Mouse (Mus musculus) thymus, postnatal 10 days (tissue): ENCODE data around the gene Dlgap4.

Experiments used
- DNase-seq, 2 experiments: peaks; one replicate each; pipeline ENCODE4 v3.0.0; 2021; ENCODE audit warnings: low spot score in 2 of 2

Dlgap4 gene

DNA sequence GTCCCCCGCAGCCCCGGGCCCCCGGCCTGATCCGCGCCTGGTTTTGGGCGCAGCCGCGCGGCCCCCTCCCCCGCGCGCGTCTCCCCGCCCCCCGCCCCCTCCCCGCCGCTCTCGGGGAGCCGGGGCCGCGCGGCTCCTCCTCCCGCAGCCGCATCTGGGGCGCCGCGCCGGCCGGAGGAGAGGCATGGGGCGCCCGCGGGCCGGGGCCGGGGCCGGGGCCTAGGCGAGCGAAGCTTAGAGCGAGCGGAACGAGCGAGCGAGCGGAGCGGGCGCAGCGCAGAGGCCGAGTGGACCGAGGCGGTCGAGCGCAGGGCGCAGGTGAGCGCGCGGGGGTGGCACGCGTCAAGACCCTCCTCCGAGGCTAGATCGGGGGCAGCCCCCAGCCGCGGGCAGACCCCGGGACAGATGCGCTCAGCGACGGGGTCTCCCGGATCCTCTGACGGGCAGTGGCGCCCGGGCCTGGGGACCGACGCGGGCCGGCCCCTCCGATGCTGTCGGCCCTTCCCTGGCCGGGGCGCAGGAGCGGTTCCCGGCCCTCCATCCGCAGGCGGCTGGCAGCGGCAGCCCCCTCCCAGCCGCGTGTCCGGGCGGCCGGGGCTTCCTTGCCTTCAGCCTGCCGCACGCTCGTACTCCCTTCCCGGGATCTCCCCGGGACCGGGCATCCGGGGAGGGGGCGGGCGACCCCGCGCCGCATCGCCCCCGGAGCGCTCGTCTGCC is at the start of gene Dlgap4:
TSS of gene Dlgap4 (plus strand) at position 165 of the 717 bp plus-strand sequence.
- DNase-seq: peak in 1 of 2 experiments; percentile 5

DNA sequence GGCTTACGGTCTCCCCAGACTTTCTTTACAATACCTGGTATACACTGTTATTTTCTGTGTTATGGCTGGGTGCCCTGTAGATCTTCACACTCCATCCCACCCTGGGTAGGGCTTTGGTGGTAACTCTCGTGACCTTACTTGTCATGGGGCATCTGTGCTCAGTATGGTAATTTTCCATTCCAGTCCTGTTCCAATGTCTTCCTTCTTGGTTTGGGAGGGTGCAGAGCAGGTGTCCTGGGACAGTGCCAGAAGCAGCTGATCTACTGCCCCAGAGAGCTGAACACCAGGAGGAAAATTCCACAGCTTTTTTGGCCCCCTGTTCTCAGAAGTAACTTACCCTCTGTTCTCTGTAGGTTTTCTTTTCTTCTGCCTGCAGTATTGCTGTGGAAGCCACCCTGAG is 47.0 kb upstream of the Dlgap4 start:
- DNase-seq: no peak

DNA sequence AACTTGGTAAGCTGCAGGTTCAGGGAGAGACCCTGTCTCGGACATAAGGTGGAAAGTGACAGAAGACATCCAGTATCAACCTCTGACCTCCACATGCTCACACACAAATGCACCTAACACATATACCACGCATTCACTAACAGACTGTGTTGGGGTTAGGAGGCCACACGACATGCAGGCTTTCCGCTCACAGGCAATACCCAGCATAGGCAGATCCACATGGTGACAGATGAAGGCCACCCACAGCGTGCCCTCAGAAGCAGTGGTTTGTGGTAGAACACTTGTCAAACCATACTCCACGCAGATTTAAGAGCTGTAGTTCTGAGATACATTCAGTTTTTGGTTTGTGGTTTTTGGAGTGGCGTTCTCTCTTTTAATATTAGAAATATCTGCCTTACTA is 44.9 kb upstream of the Dlgap4 start:
- DNase-seq: no peak

DNA sequence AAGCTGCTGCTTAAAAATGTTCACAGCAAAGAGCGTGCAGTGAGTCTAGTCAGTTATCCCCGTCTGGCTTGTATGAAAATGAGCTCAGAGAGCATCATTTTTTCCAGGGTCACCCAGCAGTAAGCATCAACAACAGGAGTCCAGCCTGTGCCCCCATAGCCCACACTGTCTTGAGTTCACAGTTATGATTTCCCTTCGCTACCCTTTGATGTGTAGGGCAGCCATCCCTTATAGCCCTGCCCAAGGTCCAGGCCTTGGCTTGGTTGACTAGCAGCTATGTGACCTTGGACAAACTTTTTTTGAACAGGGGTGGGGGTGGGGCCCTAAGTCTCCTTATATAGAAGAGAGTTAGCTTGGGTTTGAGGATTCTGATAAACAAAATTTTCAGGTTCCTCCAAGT is 44.2 kb upstream of the Dlgap4 start:
- no peak for DNase-seq

DNA sequence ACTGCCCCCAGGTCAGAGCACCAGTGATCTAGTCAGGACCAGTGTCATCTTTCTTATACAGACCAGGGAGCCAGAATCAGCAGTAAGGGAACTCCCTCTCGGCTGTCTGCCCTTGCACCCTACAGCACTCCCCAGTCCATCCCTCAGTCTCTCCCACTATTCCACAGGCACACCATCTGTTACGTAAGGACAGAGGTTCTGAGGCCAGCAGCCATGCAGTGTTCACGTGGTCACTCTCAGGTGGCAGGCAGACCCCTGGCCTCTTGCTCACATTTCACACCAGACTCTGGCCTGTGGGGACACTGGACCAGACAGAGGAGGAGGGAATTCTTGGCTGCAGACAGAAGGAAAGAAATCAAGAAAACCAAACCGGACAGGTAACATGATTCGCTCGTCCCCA is 42.0 kb upstream of the Dlgap4 start:
- DNase-seq: no peak

DNA sequence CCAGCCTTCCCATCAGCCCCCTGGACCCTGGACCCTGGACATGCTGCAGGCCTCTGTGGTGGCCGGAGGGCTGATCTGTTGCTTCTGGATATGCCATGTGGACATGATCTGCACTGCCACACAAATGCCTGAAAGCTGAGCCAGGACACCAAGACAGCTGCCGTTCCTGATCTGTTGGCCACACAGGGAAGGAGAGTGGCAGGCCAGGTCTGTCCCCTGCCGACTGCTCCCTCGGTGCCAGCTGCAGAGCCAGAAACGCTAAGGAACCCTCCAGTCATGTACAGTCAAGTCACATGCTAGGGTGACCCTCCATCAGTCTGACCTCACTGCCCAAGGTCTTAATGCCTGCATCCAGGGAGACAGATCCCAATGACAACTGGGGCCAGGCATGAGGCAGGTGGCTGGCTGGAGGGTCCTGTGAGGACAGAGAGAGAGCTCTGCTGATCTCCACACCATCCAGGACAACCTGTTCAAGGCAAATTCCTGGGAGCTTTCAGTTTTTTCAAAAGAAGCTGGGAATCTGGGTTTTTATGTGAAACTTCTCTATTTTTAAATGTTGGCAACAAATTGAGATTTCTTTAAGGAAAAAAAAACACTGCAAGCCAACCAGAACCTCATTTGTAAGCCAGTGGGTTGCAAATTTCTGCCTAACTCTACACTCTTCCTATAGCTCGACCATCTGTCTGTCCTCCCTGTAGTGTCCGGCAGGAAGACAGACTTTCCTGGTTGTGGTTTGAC is 36.5 kb upstream of the Dlgap4 start:
- no peak for DNase-seq

DNA sequence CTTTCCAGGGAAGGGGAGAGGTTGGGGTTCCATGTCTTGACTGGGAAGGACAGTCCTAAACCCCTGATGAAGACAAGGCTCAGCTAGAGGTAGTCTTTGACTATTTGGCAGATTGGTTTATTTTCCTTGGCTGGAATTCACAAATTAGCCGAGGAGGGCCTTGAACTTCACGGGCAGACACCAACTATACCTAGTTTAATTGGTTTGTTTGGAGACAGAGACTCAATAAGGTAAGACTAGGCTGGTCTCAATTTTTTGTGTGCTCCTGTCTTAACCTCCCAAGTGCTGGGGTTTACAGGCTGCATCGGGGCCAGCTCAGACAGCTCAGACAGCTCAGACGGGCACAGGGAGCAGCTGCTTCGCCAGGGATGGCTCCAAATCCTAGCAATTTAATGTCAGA is 33.0 kb upstream of the Dlgap4 start:
- no peak for DNase-seq

DNA sequence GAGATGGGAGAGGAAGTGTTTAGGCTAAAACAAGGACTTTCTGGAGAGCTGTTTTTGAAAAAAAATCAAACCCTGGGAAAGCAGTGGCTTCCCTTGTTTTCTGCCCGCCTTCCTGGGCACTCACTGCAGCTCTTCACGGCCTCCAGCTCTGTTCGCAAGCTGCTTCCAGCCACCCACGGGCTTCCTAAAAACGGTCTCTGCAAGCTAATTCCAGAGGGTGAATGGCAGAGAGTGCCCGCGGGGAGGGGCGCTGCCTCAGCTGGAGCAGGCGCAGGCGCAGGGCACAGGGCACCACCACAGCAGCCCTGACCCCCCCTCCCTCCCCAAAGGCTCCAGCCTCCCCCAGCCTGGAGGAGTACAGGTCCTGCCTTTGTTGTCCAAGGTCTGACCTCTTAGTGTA is 32.3 kb upstream of the Dlgap4 start:
- DNase-seq: no peak

DNA sequence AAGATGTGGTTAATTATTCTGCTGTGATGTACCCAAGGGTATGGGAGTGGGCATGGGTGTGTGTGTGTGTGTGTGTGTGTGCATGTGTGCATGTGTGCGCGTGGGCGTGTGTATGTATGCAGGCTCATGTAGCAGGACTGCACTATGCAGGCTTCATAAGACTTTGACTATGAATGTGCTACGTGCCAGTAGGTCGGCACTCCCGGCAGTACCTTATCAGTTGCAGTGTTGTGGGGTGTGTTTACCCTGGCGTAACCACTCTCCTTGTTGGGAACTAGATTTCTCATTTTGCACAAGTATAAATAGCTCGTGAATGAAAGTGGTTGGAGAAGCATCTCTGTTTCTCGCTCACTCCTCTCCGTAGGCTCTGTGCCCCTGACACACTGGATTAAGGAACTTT is 30.6 kb upstream of the Dlgap4 start:
- no peak for DNase-seq

DNA sequence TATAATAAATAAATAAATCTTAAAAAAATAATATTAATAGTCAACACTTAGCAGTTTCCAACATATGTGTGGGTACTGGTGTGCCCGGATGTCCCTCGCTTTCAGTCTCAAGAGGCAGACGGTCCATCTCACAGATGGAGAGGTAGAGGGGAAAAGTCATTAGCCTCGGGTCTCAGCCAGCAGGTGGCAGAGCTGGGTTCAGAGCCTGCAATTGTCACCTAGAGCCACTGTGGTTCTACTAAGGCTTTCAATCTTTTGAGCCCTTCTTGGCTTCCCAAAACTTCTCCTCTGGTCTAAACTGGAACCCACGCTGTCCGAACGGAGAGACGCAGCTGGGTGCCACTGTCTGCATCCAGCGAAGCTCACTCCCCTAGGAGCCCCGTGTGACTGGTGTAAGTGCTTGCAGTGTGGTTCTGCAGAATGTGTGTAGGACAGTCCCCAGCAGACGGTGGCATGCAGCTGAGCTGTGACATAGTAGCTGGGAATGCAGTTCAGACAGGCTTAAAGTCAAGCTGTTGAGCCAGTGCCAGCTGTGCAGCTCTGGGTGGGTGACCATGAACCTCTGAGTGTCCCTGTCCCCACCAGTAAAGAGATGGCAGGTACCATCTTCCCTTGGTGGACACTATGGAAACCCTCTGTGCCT is 29.2 kb upstream of the Dlgap4 start:
- DNase-seq: peak in 1 of 2 experiments; percentile 25

DNA sequence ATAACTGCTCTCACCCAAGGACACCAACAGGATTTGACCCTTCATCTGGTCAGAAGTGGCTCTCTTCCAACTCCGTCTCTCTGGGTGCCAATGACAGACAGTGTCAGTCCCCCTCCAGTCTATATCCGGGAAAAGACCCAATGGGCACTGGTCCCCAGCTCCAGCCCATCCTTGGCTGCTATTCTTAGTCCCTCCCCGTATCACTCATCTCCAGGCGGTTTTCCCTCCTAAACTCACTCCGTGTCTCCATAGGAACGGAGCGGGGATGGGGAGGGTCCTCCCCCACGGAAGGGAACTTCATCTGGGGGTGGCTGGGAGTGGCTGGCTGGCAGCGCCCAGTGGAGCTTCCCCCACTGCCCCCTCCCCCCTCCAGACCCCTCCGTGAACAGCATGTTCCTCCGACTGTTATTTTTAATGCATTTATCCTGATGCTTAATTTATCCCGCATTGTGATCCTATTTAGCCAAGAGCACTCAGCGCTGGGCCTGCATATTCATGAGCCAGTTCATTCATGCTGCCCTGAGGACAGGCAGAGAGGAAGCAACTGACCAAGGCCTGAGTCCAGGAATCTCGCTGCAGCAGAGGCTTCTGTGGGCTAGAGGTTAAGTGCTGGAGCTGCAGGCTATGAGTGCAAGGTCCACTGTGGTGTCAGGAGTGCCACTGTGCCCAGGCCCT is 28.6 kb upstream of the Dlgap4 start:
- DNase-seq: no peak

DNA sequence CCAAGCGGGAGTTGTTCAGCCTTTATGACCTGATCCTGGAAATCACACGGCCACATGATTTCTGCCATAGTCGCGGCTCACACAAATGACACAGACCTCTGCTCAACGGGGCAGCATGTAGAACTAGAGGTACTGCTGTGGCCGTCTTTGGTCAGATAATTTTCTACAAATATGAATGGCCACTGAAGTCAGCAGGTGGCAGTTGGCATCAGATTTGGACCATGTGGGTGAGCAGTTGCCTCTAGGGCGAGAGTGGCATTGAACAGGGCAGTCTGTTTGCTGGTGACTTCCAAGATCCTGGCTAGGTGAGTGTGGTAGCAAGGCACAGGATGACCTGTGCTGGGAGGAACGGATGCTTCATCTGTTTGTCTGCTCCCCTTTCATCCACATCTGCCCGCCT is 24.0 kb upstream of the Dlgap4 start:
- no peak for DNase-seq

DNA sequence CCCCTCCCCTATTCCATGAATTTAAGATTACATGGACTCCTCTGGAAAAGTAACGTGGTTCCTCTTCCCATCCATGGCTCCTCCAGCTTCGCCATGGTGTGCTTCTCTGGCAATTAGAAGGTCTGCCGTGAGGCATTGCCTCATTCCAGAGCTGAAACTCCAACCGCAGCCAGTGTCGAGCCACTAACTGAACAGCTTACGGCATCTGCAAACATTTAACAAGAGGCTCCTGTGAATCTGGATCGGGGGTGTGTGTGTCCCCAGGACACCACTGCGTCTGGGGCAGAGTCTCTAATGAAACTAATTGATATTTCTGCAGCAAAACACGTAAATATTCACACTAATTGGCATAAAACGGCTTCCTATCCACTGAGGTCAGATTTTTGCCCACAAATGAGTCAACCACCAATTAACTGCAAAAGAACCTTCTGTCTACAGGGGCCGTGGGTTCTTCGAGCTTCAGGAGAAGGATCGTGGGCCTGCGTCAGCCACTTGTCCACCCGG is 18.5 kb upstream of the Dlgap4 start:
- DNase-seq: no peak

DNA sequence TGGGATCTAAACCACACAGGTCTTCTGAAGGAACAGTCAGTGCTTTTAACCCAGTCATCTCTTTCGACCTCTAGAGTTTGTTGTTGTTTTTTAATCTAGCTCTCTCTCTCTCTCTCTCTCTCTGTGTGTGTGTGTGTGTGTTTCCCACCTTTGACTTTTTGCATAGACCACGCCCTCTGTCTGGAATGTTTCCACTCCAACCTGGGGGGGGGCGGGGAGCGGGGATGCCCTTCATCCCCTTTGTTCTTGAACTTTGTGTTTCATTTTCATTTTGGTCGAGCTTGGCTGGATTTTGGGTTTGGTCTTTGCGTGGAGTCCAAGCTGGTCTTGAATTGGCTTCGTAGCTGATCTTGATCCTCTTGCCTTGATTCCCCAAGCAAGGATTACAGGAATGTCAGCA is 10.9 kb upstream of the Dlgap4 start:
- no peak for DNase-seq

DNA sequence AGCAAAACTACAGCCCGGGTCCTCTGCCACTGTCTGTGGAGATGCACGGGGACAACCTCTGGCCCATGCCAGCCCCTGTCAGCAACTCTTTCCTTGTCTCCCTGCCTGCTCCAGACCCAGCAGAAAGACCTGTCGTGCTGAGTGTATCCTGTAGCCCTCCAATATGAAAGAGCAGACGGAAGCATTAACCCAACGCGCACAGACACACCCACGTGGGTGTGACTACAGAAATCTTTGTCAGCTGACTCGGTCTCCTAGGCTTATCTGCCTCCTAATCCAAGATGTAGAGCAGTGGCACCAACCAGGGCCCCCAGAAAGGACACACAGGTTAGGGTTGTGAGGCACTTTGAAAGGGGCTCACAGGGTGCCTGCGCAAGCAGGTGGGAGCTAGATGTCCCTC is 9.8 kb upstream of the Dlgap4 start:
- DNase-seq: no peak

DNA sequence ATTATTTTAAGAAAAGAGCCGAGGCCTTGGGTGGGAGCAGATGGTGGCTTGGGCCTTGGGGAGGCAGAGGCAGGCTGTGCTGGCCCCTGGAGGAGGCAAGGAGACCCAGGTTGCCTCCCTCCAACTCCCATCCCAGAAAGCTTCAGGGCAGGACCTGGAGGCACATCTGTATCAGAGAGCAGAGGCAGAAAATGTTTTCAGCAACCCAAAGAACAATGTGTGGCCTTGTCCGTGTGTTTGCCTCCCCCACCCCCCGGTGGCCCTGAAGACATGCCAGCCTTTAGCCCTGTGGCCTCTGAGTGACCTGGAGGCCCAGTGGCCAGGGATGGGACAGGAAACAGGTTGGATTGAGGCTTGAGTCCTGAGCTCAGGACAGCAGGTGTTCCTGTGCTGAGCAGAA is 8.4 kb upstream of the Dlgap4 start:
- no peak for DNase-seq

DNA sequence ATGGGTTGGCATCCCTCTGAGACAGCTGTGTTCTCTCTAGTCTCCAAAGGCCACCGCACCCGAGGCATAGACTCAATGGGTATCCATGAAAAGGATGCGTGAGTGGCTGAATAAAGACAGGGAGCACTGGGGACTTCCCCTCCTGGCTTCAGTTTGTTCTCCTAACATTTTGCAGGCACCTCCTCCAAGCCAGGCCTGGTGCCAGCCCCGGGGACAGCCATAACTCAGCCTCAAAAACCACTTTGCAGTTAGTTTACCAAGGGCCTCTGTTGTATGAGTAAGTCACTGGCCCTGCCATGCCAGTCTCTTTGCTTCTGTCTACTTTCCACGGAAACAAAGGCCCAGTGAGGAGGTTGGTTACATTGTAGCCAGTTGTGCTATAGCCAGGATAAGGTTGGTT is 7.5 kb upstream of the Dlgap4 start:
- DNase-seq: no peak

DNA sequence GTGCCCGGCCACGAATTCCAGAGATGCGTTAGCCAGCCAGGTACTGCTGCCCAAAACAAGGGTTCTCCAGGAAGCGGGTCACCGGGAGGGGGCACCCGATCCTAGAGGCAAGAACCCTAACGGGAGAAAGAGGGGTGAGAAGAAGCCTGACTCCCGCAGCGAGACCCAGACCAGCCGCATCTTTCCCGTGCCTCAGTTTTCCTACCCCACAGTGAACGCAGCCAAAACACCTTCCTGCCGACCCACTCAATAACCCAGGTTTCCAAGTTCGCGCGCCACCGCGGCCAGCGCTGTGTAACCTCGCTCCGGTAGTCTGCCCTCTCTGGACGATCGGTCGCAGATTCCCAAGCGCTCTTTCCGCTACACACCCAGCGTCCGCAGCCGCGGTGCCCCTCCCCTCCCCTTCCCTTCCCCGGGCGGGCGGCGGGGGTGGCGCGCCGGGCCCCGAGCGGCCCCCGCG is 394 bp upstream of the Dlgap4 start:
- peak in 1 of 2 experiments; percentile 37 for DNase-seq

DNA sequence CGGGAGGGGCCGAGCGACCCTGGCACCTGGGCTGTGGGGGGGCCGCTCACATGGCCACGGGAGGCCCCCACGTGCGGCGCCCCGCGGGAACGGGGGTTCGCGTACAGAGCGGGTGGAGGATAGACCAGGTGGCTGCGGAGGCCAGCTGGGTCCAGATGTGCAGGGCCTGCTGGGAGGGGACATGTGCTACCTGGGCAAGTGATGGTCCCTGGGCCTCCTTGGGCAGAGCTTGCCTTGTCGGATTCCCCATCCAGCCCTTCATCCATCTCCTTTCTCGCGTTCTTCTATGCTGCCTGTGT is 702 bp downstream of the Dlgap4 start:
- DNase-seq: no peak

DNA sequence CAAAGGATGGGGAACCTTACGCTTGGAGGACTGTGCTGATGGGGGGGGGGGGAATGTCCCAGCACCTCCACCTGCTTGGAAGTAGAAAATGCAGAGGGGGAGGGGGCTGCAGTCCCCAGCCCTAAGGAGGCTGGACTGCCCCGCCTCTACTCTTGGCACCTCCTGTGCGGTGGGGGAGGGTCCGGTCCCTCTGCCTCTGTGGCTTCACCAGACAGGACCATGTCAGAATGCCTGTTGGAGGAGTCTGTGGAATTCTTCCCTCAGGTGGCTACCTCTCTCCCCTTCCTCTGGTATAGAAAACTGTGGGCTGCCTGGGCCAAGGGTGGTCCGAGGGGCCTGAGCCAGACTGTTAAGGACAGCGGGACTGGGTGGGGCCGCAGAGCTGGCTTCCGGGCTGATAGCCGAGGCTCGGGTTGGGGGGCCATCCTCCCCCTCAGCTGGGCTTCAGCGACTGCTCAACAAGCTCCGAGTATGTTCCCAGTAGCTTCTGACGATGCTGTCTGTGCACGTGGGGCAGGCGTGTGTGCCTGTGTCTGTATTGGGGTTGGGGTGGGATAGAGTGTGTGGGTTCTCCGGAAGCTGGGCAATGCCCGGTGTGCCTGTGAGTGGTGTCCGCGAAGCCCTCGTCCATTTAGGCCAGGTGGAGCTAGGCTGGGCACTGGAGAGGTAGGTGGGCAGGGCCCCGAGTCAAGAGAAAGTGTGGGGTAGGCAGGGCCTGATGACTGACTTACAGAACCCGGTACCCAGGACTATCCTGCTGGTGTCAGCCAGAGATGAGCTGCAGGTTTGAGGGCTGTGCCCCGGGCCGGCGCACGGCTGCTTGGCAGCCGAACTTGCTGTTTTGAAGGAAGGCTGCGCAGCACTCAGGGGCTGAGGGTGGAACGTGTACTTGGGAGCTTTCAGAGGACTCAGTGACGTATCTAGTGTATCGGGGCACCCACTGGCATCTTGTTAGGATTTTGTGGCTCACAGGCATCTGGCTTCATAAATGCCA is 1.5 kb downstream of the Dlgap4 start:
- no peak for DNase-seq

DNA sequence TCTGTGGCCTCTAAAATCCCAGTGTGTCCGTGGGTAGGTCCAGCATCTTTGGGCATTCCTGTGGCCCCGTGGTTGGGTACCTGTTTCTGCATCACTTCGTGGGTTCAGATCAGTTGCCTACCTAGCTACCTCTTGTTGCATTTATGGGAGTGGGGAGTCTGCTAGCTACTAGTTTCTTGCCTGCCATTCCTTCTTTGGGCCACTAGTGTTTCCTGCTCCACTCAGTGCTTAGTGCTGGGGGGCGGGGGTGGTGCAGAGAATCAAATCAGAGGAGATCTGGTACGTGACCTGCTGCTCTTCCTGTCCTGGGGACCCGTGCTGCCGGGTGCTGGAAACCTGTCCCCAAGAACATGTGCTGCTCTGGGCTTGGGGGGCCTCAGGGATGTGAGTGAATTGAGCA is 3.0 kb downstream of the Dlgap4 start:
- DNase-seq: no peak
